Comparison of ENCODE assay signal across 8 mouse cellular contexts in the genomic region with DNA sequence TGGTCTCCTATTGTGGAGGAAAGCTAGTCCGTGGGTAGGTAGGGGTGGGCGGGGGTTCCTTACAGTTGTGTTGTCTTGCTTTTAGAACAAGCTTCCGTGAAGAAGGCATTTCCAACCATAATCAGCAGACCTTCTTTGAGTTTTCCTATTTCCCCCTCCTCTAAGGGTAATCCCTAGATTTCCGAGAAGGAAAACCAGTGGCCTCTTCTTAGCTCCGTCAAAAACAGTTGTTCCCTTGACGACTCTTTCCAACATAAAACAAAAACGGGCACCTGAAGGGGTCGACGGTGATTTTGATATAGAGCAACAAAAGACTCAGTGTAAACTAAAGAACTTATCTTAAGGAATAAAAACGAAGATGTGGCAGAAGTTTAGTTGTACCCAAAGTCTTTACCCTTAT. TPM values are rescaled to one million over a fixed set of nuclear protein-coding genes. Genes with fewer than 3 reads are reported as not detected.
DNase-seq lines count a peak whose midpoint lies in the region; ATAC-seq and TF ChIP-seq lines count a peak whose summit lies in the region.
"Had no signal": no experiment of that assay in that cellular context is flagged by ENCODE, and none has a peak within 500 bp of the region (broad histone marks: within the 10 kb centered on the region; RNA-seq: fewer than 3 reads in every experiment).

No protein-coding gene starts in this region.

- no peak for ATAC-seq in embryonic facial prominence, embryonic 15.5 days (ENCODE audit: insufficient number of reproducible peaks, low FRiP score, low TSS enrichment, low read depth)
- no peak for ATAC-seq in neural tube, embryonic 15.5 days (ENCODE audit: low FRiP score)

- no peak for TF ChIP-seq CTCF in lung, adult 2 months (IDR thresholded peaks at IDR 0.05; ENCODE audit: insufficient read depth, low read length)

- no peak for DNase-seq in lung, adult 2 months
- no peak for DNase-seq in lung, adult 18-20 months
- DNase-seq in limb, embryonic 10.5 days (ENCODE audit: low spot score), result no peak
- no peak for DNase-seq in ovary, postnatal 10 days (ENCODE audit: low spot score)
- DNase-seq in urinary bladder, postnatal 14 days (ENCODE audit: low spot score), result no peak

- peak overlapping the region; percentile 95 for H3K4me3 ChIP-seq in lung, adult 2 months (replicated peaks; ENCODE audit: extremely low read depth, low read depth, low read length)
- peak overlapping the region; percentile 51 for H3K4me3 ChIP-seq in embryonic facial prominence, embryonic 15.5 days (replicated peaks)
- H3K4me3 ChIP-seq in limb, embryonic 10.5 days, result peak overlapping the region; percentile 58
- peak overlapping the region; percentile 58 for H3K4me3 ChIP-seq in neural tube, embryonic 15.5 days (replicated peaks)

- peak overlapping the region; percentile 94 for H3K27ac ChIP-seq in embryonic facial prominence, embryonic 15.5 days (replicated peaks)
- peak overlapping the region; percentile 88 for H3K27ac ChIP-seq in limb, embryonic 10.5 days
- H3K27ac ChIP-seq in neural tube, embryonic 15.5 days (replicated peaks), result peak overlapping the region; percentile 90

- H3K4me2 ChIP-seq in embryonic facial prominence, embryonic 15.5 days (replicated peaks), result peak overlapping the region; percentile 58
- H3K4me2 ChIP-seq in neural tube, embryonic 15.5 days, result peak overlapping the region; percentile 62

- no peaks in the 10 kb centered on the region for H3K27me3 ChIP-seq in embryonic facial prominence, embryonic 15.5 days
- no peaks in the 10 kb centered on the region for H3K27me3 ChIP-seq in limb, embryonic 10.5 days (ENCODE audit: low read depth, poor library complexity, severe bottlenecking)
- H3K27me3 ChIP-seq in neural tube, embryonic 15.5 days (replicated peaks), result no peaks in the 10 kb centered on the region

- no peaks in the 10 kb centered on the region for H3K36me3 ChIP-seq in embryonic facial prominence, embryonic 15.5 days
- no peaks in the 10 kb centered on the region for H3K36me3 ChIP-seq in limb, embryonic 10.5 days
- H3K36me3 ChIP-seq in neural tube, embryonic 15.5 days, result no peaks in the 10 kb centered on the region

- peak overlapping the region; percentile 43 for H3K9ac ChIP-seq in embryonic facial prominence, embryonic 15.5 days
- H3K9ac ChIP-seq in neural tube, embryonic 15.5 days (replicated peaks), result peak overlapping the region; percentile 64

- H3K4me1 ChIP-seq in lung, adult 2 months (ENCODE audit: control insufficient read depth, insufficient read depth, low read length), result no peaks in the 10 kb centered on the region; the same call in 1 of the 2 replicates
- peaks cover 9% of the 10 kb centered on the region; the same call in 1 of the 2 replicates for H3K4me1 ChIP-seq in embryonic facial prominence, embryonic 15.5 days
- H3K4me1 ChIP-seq in limb, embryonic 10.5 days, result peaks cover 16% of the 10 kb centered on the region
- H3K4me1 ChIP-seq in neural tube, embryonic 15.5 days, result peaks cover 24% of the 10 kb centered on the region

- 5% methylated on average over 10 of the region's 10 CpGs for WGBS in lung, adult 2 months
- 5% methylated on average over 10 of the region's 10 CpGs for WGBS in embryonic facial prominence, embryonic 15.5 days
- WGBS in limb, embryonic 10.5 days, result 6% methylated on average over 10 of the region's 10 CpGs
- WGBS in neural tube, embryonic 15.5 days, result 4% methylated on average over 10 of the region's 10 CpGs

- TF ChIP-seq POLR2A in lung, adult 2 months (IDR thresholded peaks at IDR 0.05; ENCODE audit: borderline replicate concordance, extremely low read depth, low read depth, low read length), result no peak

- H3K9me3 ChIP-seq in embryonic facial prominence, embryonic 15.5 days (replicated peaks), result no peaks in the 10 kb centered on the region
- H3K9me3 ChIP-seq in limb, embryonic 10.5 days (replicated peaks), result no peaks in the 10 kb centered on the region
- H3K9me3 ChIP-seq in neural tube, embryonic 15.5 days (replicated peaks), result no peaks in the 10 kb centered on the region

RNA-seq across cellular contexts. Expression of a gene that starts 5.0 kb away (rescaled TPM):
- 3.2 and 6.4 TPM in 2 replicates for polyA plus RNA-seq in lung, adult 2 months (2012; rRNA removed)
- 92.5 and 95.0 TPM in 2 replicates for polyA plus RNA-seq in embryonic facial prominence, embryonic 15.5 days (2015; fragmentation: Nextera tagmentation; extraction: Ambion mirVana)
- 81.0 and 87.6 TPM in 2 replicates for polyA plus RNA-seq in limb, embryonic 10.5 days (2016; fragmentation: Nextera tagmentation; extraction: Ambion mirVana)
- polyA plus RNA-seq in neural tube, embryonic 15.5 days (2015; fragmentation: Nextera tagmentation; extraction: Ambion mirVana), result 89.8 and 91.1 TPM in 2 replicates

RNA-seq across cellular contexts. Expression of a gene that starts 10.0 kb away (rescaled TPM):
- polyA plus RNA-seq in lung, adult 2 months (2012; rRNA removed), result 164 and 217 TPM in 2 replicates
- polyA plus RNA-seq in embryonic facial prominence, embryonic 15.5 days (2015; fragmentation: Nextera tagmentation; extraction: Ambion mirVana), result 71.4 and 78.4 TPM in 2 replicates
- polyA plus RNA-seq in limb, embryonic 10.5 days (2016; fragmentation: Nextera tagmentation; extraction: Ambion mirVana), result 45.6 and 50.3 TPM in 2 replicates
- polyA plus RNA-seq in neural tube, embryonic 15.5 days (2015; fragmentation: Nextera tagmentation; extraction: Ambion mirVana), result 28.3 and 33.5 TPM in 2 replicates

RNA-seq across cellular contexts. Expression of a gene that starts 10.3 kb away (rescaled TPM):
- 2.3 and 5.2 TPM in 2 replicates for polyA plus RNA-seq in lung, adult 2 months (2012; rRNA removed)
- 2.8 and 4.0 TPM in 2 replicates for polyA plus RNA-seq in embryonic facial prominence, embryonic 15.5 days (2015; fragmentation: Nextera tagmentation; extraction: Ambion mirVana)
- polyA plus RNA-seq in limb, embryonic 10.5 days (2016; fragmentation: Nextera tagmentation; extraction: Ambion mirVana), result 1.4 and 1.7 TPM in 2 replicates
- polyA plus RNA-seq in neural tube, embryonic 15.5 days (2015; fragmentation: Nextera tagmentation; extraction: Ambion mirVana), result 0.82 and 0.87 TPM in 2 replicates
- polyA plus RNA-seq: activated CD4-positive, CD25-positive, alpha-beta regulatory T cell, adult 4 months had no signal

Comparison
In these comparisons a context has a peak if more than half of its experiments do, and no peak if none do; other contexts are left out.
1. RNA of a gene that starts 5.0 kb away (polyA plus RNA-seq): 92.5 to 95.0 TPM in embryonic facial prominence, embryonic 15.5 days, 89.8 to 91.1 TPM in neural tube, embryonic 15.5 days and 81.0 to 87.6 TPM in limb, embryonic 10.5 days; 3.2 to 6.4 TPM in lung, adult 2 months; every median in the first group is over 10 times any median in the second.
2. Peak in every context shown above with its lines, with median percentiles within 50 percentile points of each other: H3K4me3 ChIP-seq and H3K27ac ChIP-seq.